Mouse (Mus musculus): ENCODE data around the gene Rfc5. TPM values are rescaled to one million over a fixed set of nuclear protein-coding genes. Genes with fewer than 3 reads are reported as not detected.
A peak's percentile ranks its signal among the peaks of the same experiment; 100 is the strongest.
"Not testable (repeated sequence)": the region's sequence is repeated elsewhere in the genome, so short reads cannot be mapped to it uniquely, and the experiment has no call there.

Rfc5 gene
- polyA plus RNA-seq, 1 experiment from 2014 or later, result 52.5 TPM

- no peak overlapping the region for H3K4me3 ChIP-seq (replicated peaks)
- peaks cover 7% of the 10 kb centered on the region for H3K4me1 ChIP-seq (replicated peaks)
- no peaks in the 10 kb centered on the region for H3K36me3 ChIP-seq (replicated peaks)
- no peak overlapping the region for H3K27ac ChIP-seq (replicated peaks)
- H3K9ac ChIP-seq, result no peak overlapping the region
- 0 out of 2 replicates have a peak, but pooled peaks cover 3% of the 10 kb centered on the region for H3K27me3 ChIP-seq
- 55% methylated on average over 5 of the region's 5 CpGs for WGBS (ENCODE audit: insufficient replicate concordance)
- H3K9me3 ChIP-seq (replicated peaks), result no peaks in the 10 kb centered on the region
- ATAC-seq (ENCODE audit: insufficient read depth), result no peak
- H3K4me2 ChIP-seq, result no peak overlapping the region
Measured at GRCm38 (mm10) chr5:117347011-117347410, 41.8 kb downstream of the Rfc5 start.

GRCm38 (mm10) chr5:117346281-117346680 is 42.6 kb downstream of the Rfc5 start:
- no peak overlapping the region for H3K9ac ChIP-seq
- WGBS (ENCODE audit: insufficient replicate concordance), result 36% methylated on average over 3 of the region's 3 CpGs
- H3K9me3 ChIP-seq (replicated peaks), result no peaks in the 10 kb centered on the region
- no peak overlapping the region for H3K4me2 ChIP-seq
- H3K4me1 ChIP-seq (replicated peaks), result peaks cover 7% of the 10 kb centered on the region
- no peak for ATAC-seq (ENCODE audit: insufficient read depth)
- no peak overlapping the region for H3K4me3 ChIP-seq (replicated peaks)
- no peaks in the 10 kb centered on the region for H3K36me3 ChIP-seq (replicated peaks)
- no peaks in the 10 kb centered on the region for H3K27me3 ChIP-seq
- no peak overlapping the region for H3K27ac ChIP-seq (replicated peaks)

GRCm38 (mm10) chr5:117345432-117345976 is 43.3 kb downstream of the Rfc5 start:
- no peak for ATAC-seq (ENCODE audit: insufficient read depth)
- WGBS (ENCODE audit: insufficient replicate concordance), result 53% methylated on average over 5 of the region's 5 CpGs
- Histone ChIP-seq H3K27ac (replicated peaks) (no peak overlapping the region), H3K4me3 (replicated peaks) (no peak overlapping the region), H3K27me3 (no peaks in the 10 kb centered on the region), H3K9ac (no peak overlapping the region), H3K4me2 (no peak overlapping the region), H3K4me1 (replicated peaks) (peaks cover 7% of the 10 kb centered on the region), H3K36me3 (replicated peaks) (no peaks in the 10 kb centered on the region), H3K9me3 (replicated peaks) (no peaks in the 10 kb centered on the region)

GRCm38 (mm10) chr5:117344496-117344895 is 44.4 kb downstream of the Rfc5 start:
- not testable (repeated sequence) for H3K4me1 ChIP-seq (replicated peaks); H3K27ac ChIP-seq (replicated peaks); H3K9me3 ChIP-seq (replicated peaks); H3K9ac ChIP-seq; H3K4me3 ChIP-seq (replicated peaks); ATAC-seq (ENCODE audit: insufficient read depth); H3K4me2 ChIP-seq; H3K27me3 ChIP-seq; H3K36me3 ChIP-seq (replicated peaks)
- 63% methylated on average over 5 of the region's 5 CpGs for WGBS (ENCODE audit: insufficient replicate concordance)

- ATAC-seq (ENCODE audit: insufficient read depth), result no peak
- WGBS (ENCODE audit: insufficient replicate concordance), result 38% methylated on average over 6 of the region's 6 CpGs
- Histone ChIP-seq H3K4me1 (replicated peaks) (peaks cover 22% of the 10 kb centered on the region; the same call in 1 of the 2 replicates), H3K9me3 (replicated peaks) (0 out of 2 replicates have a peak, but pooled peaks cover 2% of the 10 kb centered on the region), H3K36me3 (replicated peaks) (no peaks in the 10 kb centered on the region), H3K27ac (replicated peaks) (no peak overlapping the region), H3K27me3 (no peaks in the 10 kb centered on the region), H3K4me2 (no peak overlapping the region), H3K4me3 (replicated peaks) (no peak overlapping the region), H3K9ac (no peak overlapping the region)
Measured at GRCm38 (mm10) chr5:117341896-117342295, 47.0 kb downstream of the Rfc5 start.

GRCm38 (mm10) chr5:117340081-117340480 is 48.8 kb downstream of the Rfc5 start:
- peaks cover 23% of the 10 kb centered on the region; the same call in 1 of the 2 replicates for H3K4me1 ChIP-seq (replicated peaks)
- no peak overlapping the region for H3K4me3 ChIP-seq (replicated peaks)
- no peak overlapping the region for H3K9ac ChIP-seq
- 59% methylated on average over 6 of the region's 6 CpGs for WGBS (ENCODE audit: insufficient replicate concordance)
- H3K27ac ChIP-seq (replicated peaks), result no peak overlapping the region
- 0 out of 2 replicates have a peak, but pooled peaks cover 3% of the 10 kb centered on the region for H3K9me3 ChIP-seq (replicated peaks)
- no peak for ATAC-seq (ENCODE audit: insufficient read depth)
- H3K36me3 ChIP-seq (replicated peaks), result no peaks in the 10 kb centered on the region
- no peaks in the 10 kb centered on the region for H3K27me3 ChIP-seq
- H3K4me2 ChIP-seq, result no peak overlapping the region

GRCm38 (mm10) chr5:117338503-117338902 is 50.3 kb downstream of the Rfc5 start:
- WGBS (ENCODE audit: insufficient replicate concordance), result 35% methylated on average over 8 of the region's 8 CpGs
- H3K4me1 ChIP-seq (replicated peaks), result peaks cover 23% of the 10 kb centered on the region; the same call in 1 of the 2 replicates
- ATAC-seq (ENCODE audit: insufficient read depth), result peak; percentile 58

GRCm38 (mm10) chr5:117337999-117338398 is 50.8 kb downstream of the Rfc5 start:
- Histone ChIP-seq H3K4me3 (replicated peaks) (no peak overlapping the region), H3K9me3 (replicated peaks) (0 out of 2 replicates have a peak, but pooled peaks cover 3% of the 10 kb centered on the region), H3K27me3 (no peaks in the 10 kb centered on the region), H3K27ac (replicated peaks) (peak overlapping the region; percentile 19; the same call in 1 of the 2 replicates), H3K4me1 (replicated peaks) (peaks cover 23% of the 10 kb centered on the region; the same call in 1 of the 2 replicates), H3K36me3 (replicated peaks) (no peaks in the 10 kb centered on the region; the same call in 1 of the 2 replicates), H3K9ac (no peak overlapping the region), H3K4me2 (0 out of 2 replicates have a peak overlapping the region, but pooled peaks have one; percentile 5)
- 66% methylated on average over 10 of the region's 10 CpGs for WGBS (ENCODE audit: insufficient replicate concordance)
- no peak for ATAC-seq (ENCODE audit: insufficient read depth)

More at GRCm38 (mm10) chr5:117338503-117338902, 50.3 kb downstream of the Rfc5 start:
- no peak overlapping the region for H3K9ac ChIP-seq
- H3K9me3 ChIP-seq (replicated peaks), result 0 out of 2 replicates have a peak, but pooled peaks cover 3% of the 10 kb centered on the region
- no peaks in the 10 kb centered on the region; the same call in 1 of the 2 replicates for H3K36me3 ChIP-seq (replicated peaks)
- 0 out of 2 replicates have a peak overlapping the region, but pooled peaks have one; percentile 5 for H3K4me2 ChIP-seq
- H3K27ac ChIP-seq (replicated peaks), result peak overlapping the region; percentile 19; the same call in 1 of the 2 replicates
- H3K4me3 ChIP-seq (replicated peaks), result no peak overlapping the region
- no peaks in the 10 kb centered on the region for H3K27me3 ChIP-seq

- Histone ChIP-seq H3K4me2 (no peak overlapping the region), H3K9ac (no peak overlapping the region), H3K4me1 (replicated peaks) (no peaks in the 10 kb centered on the region), H3K27ac (replicated peaks) (no peak overlapping the region), H3K27me3 (no peaks in the 10 kb centered on the region), H3K9me3 (replicated peaks) (no peaks in the 10 kb centered on the region), H3K4me3 (replicated peaks) (no peak overlapping the region), H3K36me3 (replicated peaks) (no peaks in the 10 kb centered on the region; the same call in 1 of the 2 replicates)
- WGBS (ENCODE audit: insufficient replicate concordance), result 71% methylated on average over 7 of the region's 7 CpGs
- no peak for ATAC-seq (ENCODE audit: insufficient read depth)
Measured at GRCm38 (mm10) chr5:117330457-117330856, 58.4 kb downstream of the Rfc5 start.

All from liver, embryonic 15.5 days (tissue).